Mouse (Mus musculus) embryonic facial prominence, embryonic 10.5 days (tissue): Measurements from ENCODE around the gene Camta2. TPM values are rescaled to one million over a fixed set of nuclear protein-coding genes. Genes with fewer than 3 reads are reported as not detected.
A peak's percentile ranks its signal among the peaks of the same experiment; 100 is the strongest.

Source experiments
- DNase-seq: peaks from one replicate; pipeline ENCODE4 v3.0.0-alpha.2; 2017; ENCODE audit warnings: low spot score
- H3K27ac ChIP-seq: fragments of 300-500 bp; sonication (generic); replicated peaks from 2 replicates; pipeline ENCODE4 v1.5.1; 2016; ENCODE audit warnings: mild to moderate bottlenecking
- H3K27me3 ChIP-seq: fragments of 300-500 bp; sonication (generic); replicated peaks from 2 replicates; pipeline ENCODE4 v1.6.1; 2016; ENCODE audit warnings: low read depth, mild to moderate bottlenecking; ENCODE audit not compliant: poor library complexity, severe bottlenecking
- H3K36me3 ChIP-seq: fragments of 300-500 bp; sonication (generic); replicated peaks from 2 replicates; pipeline ENCODE4 v1.6.1; 2016; ENCODE audit warnings: mild to moderate bottlenecking, moderate library complexity
- H3K4me1 ChIP-seq: fragments of 300-500 bp; sonication (generic); 2 replicates; pipeline ENCODE4 v1.6.1; 2016
- H3K4me3 ChIP-seq: fragments of 300-500 bp; sonication (generic); 2 replicates; pipeline ENCODE4 v1.5.1; 2016; ENCODE audit warnings: mild to moderate bottlenecking, moderate library complexity
- H3K9me3 ChIP-seq: fragments of 300-500 bp; sonication (generic); 2 replicates; pipeline ENCODE4 v1.6.1; 2016; ENCODE audit warnings: mild to moderate bottlenecking
- WGBS: fragments of 180-500 bp; shearing (Covaris S2); methylation state at CpG from one replicate; pipeline ENCODE4 v1.1.7; 2016; 5-methylcytosine and 5-hydroxymethylcytosine counted together
- polyA plus RNA-seq: library from polyadenylated mRNA; unstranded; fragments of >200 nt; fragmentation: Nextera tagmentation; extraction: Ambion mirVana; gene quantifications from 2 replicates; pipeline ENCODE4 v1.2.1, GENCODE M21; 2016

The Camta2 gene
- polyA plus RNA-seq, 1 experiment from 2014 or later: 10.9 TPM

DNA sequence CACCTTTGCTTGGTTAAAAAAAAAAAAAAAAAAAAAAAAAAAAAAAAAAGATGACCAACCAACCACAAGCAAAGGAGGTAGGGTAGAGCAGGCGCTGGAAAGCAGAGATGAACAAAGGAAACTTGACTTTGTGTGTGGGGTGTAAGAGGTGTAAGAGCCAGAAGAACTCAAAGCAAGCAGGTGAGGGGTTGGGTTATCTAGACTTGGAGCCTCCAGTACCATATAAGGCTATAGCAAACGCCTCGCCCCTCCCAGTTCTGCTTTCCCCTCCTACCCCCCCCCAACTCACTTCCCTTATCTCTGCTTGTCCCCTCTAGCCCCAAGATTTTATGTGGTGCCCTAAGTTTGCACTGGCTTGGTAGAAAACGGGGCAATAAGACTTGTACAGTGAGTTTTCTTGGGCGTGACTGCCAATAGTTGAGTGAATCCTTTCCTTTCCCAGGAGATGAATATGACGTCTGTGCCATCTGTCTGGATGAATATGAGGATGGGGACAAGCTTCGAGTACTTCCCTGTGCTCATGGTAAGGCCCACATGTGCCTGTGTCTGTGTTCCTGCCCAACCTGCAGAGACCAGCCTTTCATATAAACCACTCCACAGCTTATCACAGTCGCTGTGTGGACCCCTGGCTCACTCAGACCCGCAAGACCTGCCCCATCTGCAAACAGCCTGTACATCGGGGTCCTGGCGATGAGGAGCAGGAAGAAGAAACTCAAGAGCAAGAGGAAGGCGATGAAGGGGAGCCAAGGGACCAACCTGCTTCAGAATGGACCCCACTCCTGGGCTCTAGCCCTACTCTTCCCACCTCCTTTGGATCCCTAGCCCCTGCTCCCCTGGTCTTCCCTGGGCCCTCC lies 37.4 kb downstream of the Camta2 start:
- Histone ChIP-seq H3K27me3 (no peaks in the 10 kb centered on the region), H3K4me1 (peaks cover 71% of the 10 kb centered on the region), H3K9me3 (no peaks in the 10 kb centered on the region), H3K4me3 (peak overlapping the region; percentile 100), H3K27ac (no peak overlapping the region), H3K36me3 (peaks cover 55% of the 10 kb centered on the region)
- 87% methylated on average over 12 of the region's 12 CpGs for WGBS
- no peak for DNase-seq

DNA sequence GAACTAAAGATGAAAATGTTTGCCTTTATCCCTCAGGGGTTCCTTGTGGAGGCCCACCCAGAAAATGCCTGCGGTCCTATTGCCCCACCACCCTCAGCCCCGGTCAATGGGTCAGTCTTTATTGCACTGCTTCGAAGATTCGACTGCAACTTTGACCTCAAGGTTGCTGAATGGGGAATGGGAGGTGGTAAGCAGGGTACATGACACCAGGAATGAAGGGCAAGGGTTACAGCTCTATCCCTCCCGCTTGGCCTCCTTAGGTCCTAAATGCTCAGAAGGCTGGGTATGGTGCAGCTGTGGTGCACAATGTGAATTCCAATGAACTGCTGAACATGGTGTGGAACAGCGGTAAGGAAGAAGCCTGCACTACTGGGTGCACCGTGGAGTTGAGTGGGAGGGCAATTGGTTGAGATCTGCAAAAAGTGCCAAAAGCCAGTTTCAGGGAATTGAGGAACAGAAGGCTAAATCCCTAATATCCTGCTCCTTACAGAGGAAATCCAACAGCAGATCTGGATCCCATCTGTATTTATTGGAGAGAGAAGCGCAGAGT lies 38.6 kb downstream of the Camta2 start:
- DNase-seq: no peak
- no peaks in the 10 kb centered on the region for H3K27me3 ChIP-seq
- H3K4me1 ChIP-seq: peaks cover 69% of the 10 kb centered on the region
- no peaks in the 10 kb centered on the region for H3K9me3 ChIP-seq
- no peak overlapping the region for H3K27ac ChIP-seq
- 83% methylated on average over 8 of the region's 8 CpGs for WGBS
- peaks cover 68% of the 10 kb centered on the region for H3K36me3 ChIP-seq
- H3K4me3 ChIP-seq: peak overlapping the region; percentile 84

DNA sequence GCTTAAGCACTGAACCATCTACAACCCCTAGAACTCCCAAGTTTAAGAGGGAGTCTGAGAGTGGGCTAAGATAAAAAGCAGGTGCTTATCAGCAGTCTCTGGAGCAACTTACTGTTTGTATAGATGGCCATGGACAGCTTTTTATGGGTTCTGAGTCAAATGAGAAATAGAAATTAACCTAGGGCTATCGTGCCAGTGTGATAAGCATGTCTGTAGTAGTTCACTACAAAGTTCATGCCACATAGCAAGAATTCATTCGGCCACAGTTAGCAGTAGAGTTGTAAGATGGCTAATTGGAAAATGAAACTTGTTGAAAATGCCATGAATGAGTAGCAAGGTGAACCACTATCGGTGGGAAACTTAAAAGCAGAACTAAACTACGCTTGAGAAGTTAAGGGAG lies 39.4 kb downstream of the Camta2 start:
- Histone ChIP-seq H3K27me3 (no peaks in the 10 kb centered on the region), H3K4me3 (peak overlapping the region; percentile 84), H3K4me1 (peaks cover 69% of the 10 kb centered on the region), H3K36me3 (peaks cover 74% of the 10 kb centered on the region), H3K9me3 (no peaks in the 10 kb centered on the region), H3K27ac (peak overlapping the region; percentile 93; the same call in 1 of the 2 replicates)
- no peak for DNase-seq
- 85% methylated on average over 4 of the region's 4 CpGs for WGBS

DNA sequence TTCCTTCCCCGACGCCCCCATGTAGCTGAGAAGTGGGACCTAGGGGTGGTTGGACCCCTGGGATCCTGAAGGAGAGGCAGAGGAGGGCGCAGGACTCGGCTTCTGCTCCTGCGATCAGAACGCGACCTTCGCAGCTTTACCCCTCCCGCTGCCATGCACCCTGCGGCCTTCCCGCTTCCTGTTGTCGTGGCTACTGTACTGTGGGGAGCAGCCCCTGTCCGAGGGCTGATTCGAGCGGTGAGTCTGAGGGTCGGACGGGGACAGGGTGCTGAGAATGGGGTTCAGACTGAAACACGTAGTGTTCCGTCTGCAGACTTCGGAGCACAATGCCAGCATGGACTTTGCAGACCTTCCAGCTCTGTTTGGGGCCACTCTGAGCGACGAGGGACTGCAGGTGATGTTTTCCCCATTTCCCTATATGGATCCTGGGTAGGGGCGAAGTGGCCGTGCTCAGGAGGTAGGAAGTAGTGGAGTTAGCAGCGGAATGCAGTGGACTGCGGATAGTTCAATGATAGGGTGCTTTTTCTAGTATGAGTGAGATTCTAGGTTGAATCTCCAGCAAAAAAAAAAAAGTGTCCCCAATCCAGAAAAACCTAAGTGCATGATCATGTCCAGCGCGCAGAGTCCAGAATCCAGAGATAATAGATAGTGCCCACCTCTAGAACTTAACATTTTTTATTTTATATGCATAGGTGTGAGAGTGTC lies 40.0 kb downstream of the Camta2 start:
- H3K4me1 ChIP-seq: peaks cover 66% of the 10 kb centered on the region
- 4% methylated on average over 28 of the region's 28 CpGs for WGBS
- H3K4me3 ChIP-seq: peak overlapping the region; percentile 84
- no peaks in the 10 kb centered on the region for H3K27me3 ChIP-seq
- H3K27ac ChIP-seq: peak overlapping the region; percentile 93
- H3K9me3 ChIP-seq: no peaks in the 10 kb centered on the region
- peaks cover 76% of the 10 kb centered on the region for H3K36me3 ChIP-seq
- peak; percentile 48 for DNase-seq

DNA sequence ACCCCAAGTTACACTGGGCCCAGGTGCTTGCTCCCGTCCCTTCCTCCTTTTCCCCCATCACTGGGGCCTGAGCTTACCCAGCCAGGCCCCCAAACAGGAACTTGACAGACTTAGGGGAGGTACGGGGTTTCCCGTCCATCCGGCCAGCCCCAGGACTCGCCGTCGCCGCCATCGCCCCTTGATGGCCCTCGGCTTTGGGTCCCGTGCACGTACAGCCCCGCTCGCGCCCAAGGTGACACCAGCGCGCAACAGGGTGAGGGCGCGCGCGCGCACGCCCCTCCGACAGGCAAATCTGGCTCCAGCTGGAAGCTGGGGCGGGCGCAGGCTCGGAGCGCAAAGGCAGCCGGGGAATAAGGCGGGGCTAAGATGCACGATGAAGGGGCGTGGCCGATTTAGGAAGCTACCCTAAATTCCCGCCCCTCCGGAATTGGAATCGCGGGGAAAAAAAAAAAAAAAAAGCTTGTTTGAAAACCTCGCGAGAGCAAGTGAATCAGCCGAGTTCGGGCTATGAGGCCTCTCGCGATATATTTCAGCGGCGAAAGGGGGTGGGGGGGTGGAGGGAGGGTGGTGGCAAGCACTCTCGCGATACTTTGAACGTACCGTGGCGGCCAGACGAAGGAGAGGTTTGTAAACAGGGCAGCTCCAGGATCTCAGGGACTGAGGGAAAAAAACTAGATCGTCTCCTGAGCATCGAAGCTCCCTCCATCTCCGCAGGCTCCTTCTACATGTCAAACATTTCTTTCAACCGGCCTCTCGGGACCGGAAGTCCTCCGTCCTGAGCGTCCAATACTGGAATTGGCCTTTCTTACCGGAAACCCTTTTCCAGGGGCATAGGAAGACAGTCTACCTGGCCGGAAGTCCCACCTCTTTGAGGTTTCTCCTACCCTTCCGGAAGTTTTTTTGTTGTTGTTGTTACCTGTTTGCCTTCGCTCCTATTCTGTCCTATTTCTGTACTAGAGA lies 40.9 kb downstream of the Camta2 start, which contains the start of the genes Rnf167 and Slc25a11:
Gene Rnf167 (plus strand): TSS at position 545 of the 960 bp plus-strand sequence.
Gene Slc25a11 (minus strand): TSS at position 789 of the 960 bp plus-strand sequence.
- peak within 1 kb of the TSS; percentile 84 for H3K4me3 ChIP-seq
- no peaks in the 10 kb centered on the region for H3K27me3 ChIP-seq
- H3K9me3 ChIP-seq: no peaks in the 10 kb centered on the region
- WGBS: under 1% methylated on average over 63 of the region's 63 CpGs
- H3K36me3 ChIP-seq: peaks cover 72% of the 10 kb centered on the region
- peaks cover 57% of the 10 kb centered on the region for H3K4me1 ChIP-seq
- peak; percentile 98 for DNase-seq
- H3K27ac ChIP-seq: peak within 1 kb of the TSS; percentile 93

DNA sequence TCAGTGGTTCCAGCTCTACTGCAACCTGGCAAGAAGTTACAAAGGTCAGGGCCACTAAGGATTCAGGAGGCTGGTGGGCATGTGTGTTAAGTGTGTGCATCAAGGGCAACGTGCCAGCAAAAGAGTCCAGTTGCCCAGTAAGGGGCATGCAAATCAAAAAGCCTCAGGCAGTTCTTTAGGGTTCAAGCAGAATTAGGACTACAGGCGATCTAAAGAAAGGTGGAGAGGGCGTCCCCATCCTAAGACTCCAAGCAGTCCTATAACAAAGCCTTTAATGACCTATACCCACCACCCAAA lies 41.7 kb downstream of the Camta2 start:
- peaks cover 65% of the 10 kb centered on the region for H3K36me3 ChIP-seq
- H3K9me3 ChIP-seq: no peaks in the 10 kb centered on the region
- WGBS: 29% methylated on average over 3 of the region's 3 CpGs
- H3K4me1 ChIP-seq: peaks cover 51% of the 10 kb centered on the region
- no peaks in the 10 kb centered on the region for H3K27me3 ChIP-seq
- H3K27ac ChIP-seq: peak overlapping the region; percentile 93
- no peak for DNase-seq
- H3K4me3 ChIP-seq: peak overlapping the region; percentile 84

DNA sequence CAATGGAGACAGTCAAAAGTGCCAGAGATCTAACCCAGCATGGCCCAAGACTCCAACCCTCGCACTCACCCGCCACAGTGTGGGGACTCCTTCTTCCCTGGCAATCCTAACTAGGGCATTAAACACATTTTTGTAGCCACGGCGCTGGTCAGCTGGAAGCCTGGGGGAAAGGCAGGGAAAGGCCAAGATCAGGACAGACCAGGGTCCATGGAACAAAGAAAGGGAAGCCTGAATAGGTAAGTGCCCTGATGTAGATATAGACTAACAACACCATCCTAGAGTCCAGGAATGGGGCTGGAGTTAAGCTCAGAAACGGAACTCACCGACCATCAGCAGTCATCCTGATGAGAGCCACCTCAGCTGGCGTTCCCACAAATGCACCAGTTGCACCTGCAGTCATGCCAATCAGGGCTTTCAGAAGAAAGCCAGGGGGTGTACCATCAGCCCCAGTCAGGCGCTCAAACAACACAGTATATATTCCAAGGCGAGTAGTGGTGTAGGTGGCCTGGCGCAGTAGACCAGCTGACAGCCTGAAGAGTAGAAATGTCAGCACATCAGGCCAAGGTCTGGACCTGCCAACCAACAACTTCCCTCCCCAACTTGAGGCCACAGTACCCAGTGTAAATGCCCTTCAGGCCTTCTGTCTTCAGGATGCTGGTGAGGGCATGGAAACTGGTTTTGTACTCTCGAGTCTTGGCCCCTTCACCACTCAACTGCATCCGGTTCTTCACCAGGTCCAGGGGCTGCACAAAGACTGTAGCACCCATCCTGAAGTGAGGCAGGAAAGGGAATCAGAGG lies 42.2 kb downstream of the Camta2 start:
- 89% methylated on average over 12 of the region's 12 CpGs for WGBS
- peaks cover 59% of the 10 kb centered on the region for H3K36me3 ChIP-seq
- no peak for DNase-seq
- no peaks in the 10 kb centered on the region for H3K27me3 ChIP-seq
- H3K9me3 ChIP-seq: no peaks in the 10 kb centered on the region
- H3K27ac ChIP-seq: peak overlapping the region; percentile 93
- H3K4me1 ChIP-seq: peaks cover 46% of the 10 kb centered on the region
- H3K4me3 ChIP-seq: peak overlapping the region; percentile 84

DNA sequence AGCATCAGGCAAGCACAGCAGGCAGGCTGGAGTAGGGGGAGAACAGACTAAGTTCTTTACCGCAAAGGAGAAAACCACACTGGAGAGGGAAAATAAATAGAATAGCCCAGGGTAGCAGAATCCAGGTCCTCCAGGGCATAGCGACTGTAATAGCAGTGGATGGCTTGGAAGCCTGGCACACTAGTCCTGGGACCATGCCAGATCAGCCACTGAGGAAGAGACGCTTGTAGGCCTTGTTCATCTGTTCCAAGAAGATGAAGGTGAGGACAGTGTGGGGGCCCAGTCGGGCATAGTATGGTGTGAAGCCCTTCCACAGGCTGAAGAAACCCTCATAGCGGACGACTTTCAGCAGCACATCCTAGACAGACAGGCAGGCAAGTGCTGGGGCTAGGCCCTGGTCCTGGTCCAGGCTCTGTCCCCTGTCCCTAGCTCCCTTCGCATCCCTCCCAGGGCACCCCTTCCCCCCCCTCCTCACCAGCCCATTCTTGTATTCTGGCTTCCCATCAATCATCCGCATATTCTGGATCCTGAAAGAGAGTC lies 43.3 kb downstream of the Camta2 start:
- H3K27me3 ChIP-seq: no peaks in the 10 kb centered on the region
- peaks cover 38% of the 10 kb centered on the region for H3K4me1 ChIP-seq
- no peak for DNase-seq
- H3K9me3 ChIP-seq: no peaks in the 10 kb centered on the region
- H3K27ac ChIP-seq: no peak overlapping the region
- peaks cover 49% of the 10 kb centered on the region for H3K36me3 ChIP-seq
- WGBS: 93% methylated on average over 8 of the region's 8 CpGs
- peak overlapping the region; percentile 11; the same call in 1 of the 2 replicates for H3K4me3 ChIP-seq

DNA sequence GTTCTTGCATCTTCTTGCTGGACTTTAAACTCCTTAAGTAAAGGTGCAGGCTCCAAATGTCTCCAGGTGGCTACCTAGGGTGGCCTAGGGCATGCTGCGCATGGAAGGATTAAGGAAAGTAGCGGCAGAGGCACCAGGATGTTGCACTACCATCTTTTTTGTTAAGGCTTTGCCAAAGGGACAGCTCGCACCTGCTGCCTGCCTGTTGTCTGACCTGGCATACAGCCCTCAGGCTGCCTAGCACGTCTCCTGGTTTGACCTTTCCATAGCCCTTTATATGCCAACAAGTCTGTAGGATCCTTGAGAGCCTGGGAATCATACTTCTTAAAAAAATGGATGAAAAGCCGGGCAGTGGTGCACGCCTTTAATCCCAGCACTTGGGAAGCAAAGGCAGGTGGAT lies 44.9 kb downstream of the Camta2 start:
- Histone ChIP-seq H3K27ac (no peak overlapping the region), H3K4me3 (0 out of 2 replicates have a peak overlapping the region, but pooled peaks have one; percentile 4), H3K36me3 (peaks cover 35% of the 10 kb centered on the region), H3K27me3 (no peaks in the 10 kb centered on the region), H3K4me1 (peaks cover 22% of the 10 kb centered on the region), H3K9me3 (no peaks in the 10 kb centered on the region)
- 91% methylated on average over 6 of the region's 6 CpGs for WGBS
- DNase-seq: no peak

DNA sequence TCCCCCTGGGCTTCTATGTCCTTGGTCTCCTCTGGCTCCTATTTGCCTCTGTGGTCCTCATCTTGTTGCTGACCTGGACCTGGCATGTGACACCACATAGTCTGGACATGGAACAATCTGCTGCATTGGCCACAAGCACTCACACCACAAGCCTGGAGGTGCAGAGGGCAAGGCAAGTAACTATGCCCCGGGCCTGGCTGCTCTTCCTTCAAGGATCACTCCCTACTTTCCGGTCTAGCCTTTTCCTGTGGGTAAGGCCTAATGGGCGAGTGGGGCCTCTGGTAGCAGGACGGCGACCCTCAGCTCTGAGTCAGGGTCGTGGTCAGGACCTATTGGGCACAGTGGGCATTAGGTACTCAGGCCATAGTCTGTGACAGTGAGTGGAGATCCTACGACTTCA lies 46.7 kb downstream of the Camta2 start:
- peaks cover 13% of the 10 kb centered on the region for H3K4me1 ChIP-seq
- H3K4me3 ChIP-seq: no peak overlapping the region
- 86% methylated on average over 7 of the region's 7 CpGs for WGBS
- no peaks in the 10 kb centered on the region for H3K9me3 ChIP-seq
- H3K36me3 ChIP-seq: peaks cover 35% of the 10 kb centered on the region
- DNase-seq: no peak
- no peak overlapping the region for H3K27ac ChIP-seq
- no peaks in the 10 kb centered on the region for H3K27me3 ChIP-seq

DNA sequence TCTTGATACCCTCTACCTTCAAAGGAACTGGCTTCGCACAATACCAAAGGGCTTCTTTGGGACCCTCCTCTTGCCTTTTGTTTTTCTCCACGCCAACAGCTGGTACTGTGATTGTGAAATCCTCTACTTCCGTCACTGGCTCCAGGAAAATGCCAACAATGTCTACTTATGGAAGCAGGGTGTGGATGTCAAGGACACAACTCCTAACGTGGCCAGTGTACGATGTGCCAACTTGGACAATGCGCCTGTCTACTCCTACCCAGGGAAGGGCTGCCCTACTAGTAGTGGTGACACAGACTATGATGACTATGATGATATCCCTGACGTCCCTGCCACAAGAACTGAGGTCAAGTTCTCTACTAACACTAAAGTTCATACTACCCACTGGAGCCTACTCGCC lies 47.9 kb downstream of the Camta2 start:
- no peaks in the 10 kb centered on the region for H3K27me3 ChIP-seq
- no peak overlapping the region for H3K27ac ChIP-seq
- WGBS: 85% methylated on average over 8 of the region's 8 CpGs
- no peaks in the 10 kb centered on the region for H3K4me1 ChIP-seq
- peaks cover 25% of the 10 kb centered on the region for H3K36me3 ChIP-seq
- H3K4me3 ChIP-seq: no peak overlapping the region
- DNase-seq: no peak
- no peaks in the 10 kb centered on the region for H3K9me3 ChIP-seq
